Mouse (Mus musculus) neural tube, embryonic 12.5 days (tissue): ENCODE measurements at regions not wholly inside any gene's neighbourhood (a gene's known extent, or its start where the extent isn't known, plus 50 kb on each side); places are given as distances from the start of the nearest gene placed in this dataset.

Experiments
- ATAC-seq: fragments of 200-750 bp; cut with Nextera tagmentation; 2 replicates; pipeline ENCODE4 v1.8.0; 2017; ENCODE audit warnings: low read depth, mild to moderate bottlenecking, moderate TSS enrichment, moderate library complexity; ENCODE audit not compliant: low FRiP score
- H3K27ac ChIP-seq: fragments of 300-500 bp; sonication (generic); 2 replicates; pipeline ENCODE4 v1.5.1; 2016
- H3K27me3 ChIP-seq: fragments of 300-500 bp; sonication (generic); replicated peaks from 2 replicates; pipeline ENCODE4 v1.6.1; 2016; ENCODE audit warnings: mild to moderate bottlenecking
- H3K36me3 ChIP-seq: fragments of 300-500 bp; sonication (generic); 2 replicates; pipeline ENCODE4 v1.6.1; 2016; ENCODE audit warnings: mild to moderate bottlenecking
- H3K4me1 ChIP-seq: fragments of 300-500 bp; sonication (generic); 2 replicates; pipeline ENCODE4 v1.6.1; 2016
- H3K4me2 ChIP-seq: fragments of 300-500 bp; sonication (generic); replicated peaks from 2 replicates; pipeline ENCODE4 v1.6.1; 2016; ENCODE audit warnings: mild to moderate bottlenecking
- H3K4me3 ChIP-seq: fragments of 300-500 bp; sonication (generic); 2 replicates; pipeline ENCODE4 v1.5.1; 2016
- H3K9ac ChIP-seq: fragments of 300-500 bp; sonication (generic); 2 replicates; pipeline ENCODE4 v1.6.1; 2016; ENCODE audit warnings: mild to moderate bottlenecking
- H3K9me3 ChIP-seq: fragments of 300-500 bp; sonication (generic); 2 replicates; pipeline ENCODE4 v1.6.1; 2016; ENCODE audit warnings: mild to moderate bottlenecking
- WGBS: fragments of 180-500 bp; shearing (Covaris S2); methylation state at CpG from one replicate; pipeline ENCODE4 v1.1.7; 2016; 5-methylcytosine and 5-hydroxymethylcytosine counted together

DNA sequence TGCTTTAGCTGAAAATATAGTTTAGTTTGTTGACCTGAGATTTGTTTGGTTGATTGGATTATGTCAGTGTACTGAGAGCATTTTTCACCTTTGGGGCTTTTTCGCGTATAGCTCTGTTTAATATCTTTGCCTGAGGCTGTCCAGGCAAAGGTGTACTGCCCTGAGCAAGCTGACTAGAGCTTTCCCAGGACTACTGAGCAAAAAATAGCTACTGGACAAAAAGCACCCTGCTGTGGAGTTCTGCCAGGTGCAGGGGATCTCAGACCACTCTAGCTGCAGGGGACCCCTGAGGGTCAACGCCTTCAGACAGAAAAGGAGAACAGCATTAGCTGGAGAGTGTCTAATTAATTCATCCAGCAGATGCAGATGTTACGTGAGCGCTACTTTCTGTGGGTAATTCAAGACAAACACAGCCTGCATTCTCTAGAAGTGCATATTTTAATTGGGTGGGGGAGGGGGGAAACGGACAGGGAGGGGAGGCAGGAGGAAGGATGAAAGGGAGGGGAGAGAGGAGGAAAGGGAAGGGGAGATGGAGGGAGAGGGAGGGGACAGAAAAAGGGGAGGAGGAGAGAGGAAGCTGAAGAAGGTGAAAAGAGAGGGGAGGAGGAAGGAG, 61.7 kb downstream of the Thnsl1 start:
- Histone ChIP-seq H3K4me1 (peaks cover 13% of the 10 kb centered on the region), H3K27me3 (no peaks in the 10 kb centered on the region), H3K27ac (no peak overlapping the region), H3K9me3 (no peaks in the 10 kb centered on the region), H3K4me2 (peak overlapping the region; percentile 44), H3K36me3 (no peaks in the 10 kb centered on the region), H3K4me3 (no peak overlapping the region), H3K9ac (no peak overlapping the region)
- WGBS, result 21% methylated on average over 6 of the region's 6 CpGs
- peak; percentile 64 for ATAC-seq

DNA sequence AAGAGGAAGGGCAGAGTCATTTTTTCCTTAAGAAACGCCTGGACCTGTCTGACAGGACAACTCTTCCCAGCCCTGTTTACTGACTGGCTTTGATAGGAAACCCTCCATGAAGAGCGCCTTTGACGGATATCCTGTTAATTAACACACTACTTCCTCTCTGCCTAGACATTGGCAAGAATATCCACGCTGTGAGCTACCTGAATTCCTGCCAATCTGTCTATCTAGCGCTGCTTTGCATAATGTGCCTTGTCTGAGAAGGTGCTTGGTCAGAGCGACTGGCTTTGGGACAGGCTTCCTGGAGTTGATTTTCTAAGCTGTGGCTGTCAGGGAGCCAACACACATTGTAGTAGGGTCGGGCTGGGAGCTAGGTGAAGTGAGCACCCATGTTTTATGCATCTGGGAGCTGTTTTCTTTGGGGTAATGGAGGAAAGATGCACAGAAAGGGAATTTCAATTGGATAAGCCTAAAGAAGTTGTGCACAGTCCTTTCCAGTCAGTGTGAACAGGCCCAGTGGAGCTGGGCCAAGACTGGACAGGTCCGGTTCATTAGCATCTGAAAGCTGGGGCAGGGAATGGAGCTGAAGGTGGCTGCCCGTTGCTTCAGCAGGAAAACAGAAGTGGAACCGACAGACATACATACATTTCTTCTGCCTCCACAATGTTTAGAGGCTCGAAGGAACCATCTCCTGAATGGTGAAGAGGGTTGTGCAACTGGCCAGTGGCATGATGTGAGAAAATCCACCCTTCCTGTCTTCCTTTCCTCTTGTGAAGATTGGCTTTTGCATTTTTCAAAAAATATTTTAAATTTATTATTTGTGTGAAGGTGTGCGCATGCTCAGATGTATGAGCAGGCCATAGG, 64.7 kb downstream of the Thnsl1 start:
- no peaks in the 10 kb centered on the region for H3K27me3 ChIP-seq
- no peak for ATAC-seq
- no peaks in the 10 kb centered on the region for H3K36me3 ChIP-seq
- H3K4me2 ChIP-seq, result no peak overlapping the region
- 81% methylated on average over 12 of the region's 12 CpGs for WGBS
- H3K4me3 ChIP-seq, result no peak overlapping the region
- H3K27ac ChIP-seq, result no peak overlapping the region
- H3K4me1 ChIP-seq, result peaks cover 13% of the 10 kb centered on the region
- H3K9me3 ChIP-seq, result no peaks in the 10 kb centered on the region
- no peak overlapping the region for H3K9ac ChIP-seq

DNA sequence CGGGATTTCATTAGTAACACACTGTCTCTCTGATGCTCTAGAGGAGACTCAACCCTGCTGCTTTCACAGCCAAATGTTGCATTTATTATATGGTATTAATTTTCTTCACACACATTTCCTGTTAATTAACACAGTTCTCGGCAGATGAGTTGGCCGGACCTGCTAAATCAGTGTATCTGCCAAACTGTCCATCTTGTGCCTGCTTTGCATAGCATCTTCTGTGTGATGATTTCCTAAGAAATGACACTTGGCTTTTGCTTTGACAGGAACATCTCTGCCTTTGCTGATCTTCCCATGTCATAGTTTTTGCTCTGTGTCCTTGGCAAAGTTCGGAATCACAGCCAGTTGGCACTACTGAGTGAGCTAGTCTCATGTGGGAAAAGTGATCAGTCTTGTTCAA, 67.9 kb downstream of the Thnsl1 start:
- no peak overlapping the region for H3K9ac ChIP-seq
- no peak for ATAC-seq
- no peaks in the 10 kb centered on the region for H3K4me1 ChIP-seq
- H3K4me2 ChIP-seq, result no peak overlapping the region
- 92% methylated on average over 4 of the region's 4 CpGs for WGBS
- no peaks in the 10 kb centered on the region for H3K27me3 ChIP-seq
- no peaks in the 10 kb centered on the region for H3K9me3 ChIP-seq
- no peaks in the 10 kb centered on the region for H3K36me3 ChIP-seq
- no peak overlapping the region for H3K27ac ChIP-seq
- H3K4me3 ChIP-seq, result no peak overlapping the region

DNA sequence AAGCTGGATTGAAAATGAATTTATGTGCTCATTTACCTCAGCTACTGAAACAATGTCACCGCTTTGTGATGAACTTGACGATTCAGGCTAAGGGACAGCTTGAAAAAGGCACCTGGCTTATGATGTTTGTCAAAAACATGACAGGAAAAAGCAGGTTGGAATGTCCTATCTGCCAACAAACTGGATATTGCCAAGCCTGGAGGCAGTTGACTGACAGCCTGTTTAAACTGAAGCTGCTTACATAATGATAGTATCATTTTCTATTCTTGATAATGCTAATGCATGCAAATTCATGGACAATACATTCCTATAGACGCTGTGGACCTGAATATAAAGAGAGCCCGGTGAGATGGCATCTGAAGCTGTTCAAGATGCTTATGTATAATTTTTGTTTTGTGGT, 69.8 kb downstream of the Thnsl1 start:
- H3K4me1 ChIP-seq, result no peaks in the 10 kb centered on the region
- no peak overlapping the region for H3K4me2 ChIP-seq
- no peaks in the 10 kb centered on the region for H3K27me3 ChIP-seq
- WGBS, result 83% methylated on average over 4 of the region's 4 CpGs
- no peak overlapping the region for H3K4me3 ChIP-seq
- no peak for ATAC-seq
- H3K36me3 ChIP-seq, result no peaks in the 10 kb centered on the region
- H3K9me3 ChIP-seq, result no peaks in the 10 kb centered on the region
- no peak overlapping the region for H3K9ac ChIP-seq
- H3K27ac ChIP-seq, result no peak overlapping the region

- no peaks in the 10 kb centered on the region for H3K27me3 ChIP-seq
- no peak overlapping the region for H3K9ac ChIP-seq
- no peaks in the 10 kb centered on the region for H3K9me3 ChIP-seq
- WGBS, result 36% methylated on average over 9 of the region's 9 CpGs
- H3K4me1 ChIP-seq, result no peaks in the 10 kb centered on the region
- no peak overlapping the region for H3K4me2 ChIP-seq
- H3K36me3 ChIP-seq, result no peaks in the 10 kb centered on the region
- ATAC-seq, result peak; percentile 90
- H3K27ac ChIP-seq, result no peak overlapping the region
- no peak overlapping the region for H3K4me3 ChIP-seq
Observed at GRCm38 (mm10) chr2:21280794-21281420, 75.4 kb downstream of the Thnsl1 start.

DNA sequence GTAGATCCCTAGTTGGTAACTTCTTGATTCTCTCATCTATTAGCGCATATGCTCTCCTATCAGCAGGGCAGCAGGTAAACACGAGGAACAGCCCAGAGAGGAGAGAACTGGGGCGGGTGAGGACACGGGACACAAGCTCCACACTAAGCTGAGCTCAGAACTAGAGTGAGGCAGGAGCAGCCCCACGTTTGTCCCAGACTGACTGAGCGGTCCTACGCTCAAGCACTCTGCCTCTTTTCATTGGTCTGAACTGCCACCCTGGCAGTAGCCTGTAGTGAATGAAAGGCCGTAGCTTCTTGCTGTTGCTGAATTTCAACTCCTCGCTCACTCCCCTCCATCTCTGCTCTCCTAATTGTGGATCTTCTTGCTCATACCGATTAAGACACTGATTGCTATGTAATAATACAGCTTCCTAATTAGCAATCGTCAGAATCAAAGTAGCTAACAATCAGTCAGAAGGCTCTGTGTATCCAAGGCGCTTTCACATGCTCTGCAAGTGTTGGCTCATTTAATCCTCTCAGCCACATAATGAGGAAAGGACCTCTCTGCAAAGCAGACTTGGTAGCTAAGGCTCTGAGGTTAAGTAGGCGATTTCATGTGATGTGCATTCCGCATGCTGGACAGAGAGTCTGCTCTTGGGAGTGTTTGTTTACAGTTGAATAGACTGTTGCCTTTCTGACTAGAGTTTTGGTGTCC, 77.1 kb downstream of the Thnsl1 start:
- H3K36me3 ChIP-seq, result no peaks in the 10 kb centered on the region
- H3K4me1 ChIP-seq, result no peaks in the 10 kb centered on the region
- no peak overlapping the region for H3K9ac ChIP-seq
- H3K9me3 ChIP-seq, result no peaks in the 10 kb centered on the region
- no peak overlapping the region for H3K4me2 ChIP-seq
- H3K27me3 ChIP-seq, result no peaks in the 10 kb centered on the region
- H3K4me3 ChIP-seq, result no peak overlapping the region
- no peak for ATAC-seq
- WGBS, result 75% methylated on average over 14 of the region's 14 CpGs
- no peak overlapping the region for H3K27ac ChIP-seq

GRCm38 (mm10) chr2:21284881-21285280, 79.4 kb downstream of the Thnsl1 start:
- Histone ChIP-seq H3K4me1 (no peaks in the 10 kb centered on the region), H3K4me2 (no peak overlapping the region), H3K36me3 (no peaks in the 10 kb centered on the region), H3K27ac (no peak overlapping the region), H3K9ac (no peak overlapping the region), H3K27me3 (no peaks in the 10 kb centered on the region), H3K9me3 (no peaks in the 10 kb centered on the region), H3K4me3 (no peak overlapping the region)
- no peak for ATAC-seq
- 97% methylated on average over 3 of the region's 3 CpGs for WGBS

GRCm38 (mm10) chr2:21287786-21288185, 79.6 kb upstream of the Gpr158 start:
- Histone ChIP-seq H3K27ac (no peak overlapping the region), H3K4me2 (no peak overlapping the region), H3K4me3 (no peak overlapping the region), H3K4me1 (no peaks in the 10 kb centered on the region), H3K9ac (no peak overlapping the region), H3K36me3 (no peaks in the 10 kb centered on the region), H3K27me3 (no peaks in the 10 kb centered on the region), H3K9me3 (no peaks in the 10 kb centered on the region)
- 86% methylated on average over 13 of the region's 13 CpGs for WGBS
- no peak for ATAC-seq

DNA sequence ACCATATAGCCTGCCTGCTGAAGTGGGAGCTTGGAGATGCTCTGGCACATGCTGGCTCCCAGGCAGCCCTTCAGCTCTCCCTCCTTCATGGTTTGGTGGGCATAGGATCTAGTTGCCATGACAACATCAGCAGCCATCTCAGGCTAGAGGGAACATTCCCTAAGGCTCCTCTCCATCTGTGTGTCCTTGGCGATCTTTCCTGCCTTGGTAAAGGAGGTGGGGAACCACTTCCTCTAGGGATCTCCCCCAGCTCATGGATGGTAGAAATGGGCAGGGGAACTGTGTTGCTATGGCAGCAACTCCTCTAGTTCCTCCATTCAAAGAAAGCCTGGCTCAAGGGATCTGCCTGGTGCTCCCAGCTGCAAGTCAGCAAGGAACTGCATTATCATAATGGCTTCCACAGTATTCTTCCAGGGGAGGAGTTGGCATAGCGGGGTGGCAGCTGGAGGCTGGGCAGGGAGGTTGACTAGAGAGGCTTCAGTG, 74.6 kb upstream of the Gpr158 start:
- no peaks in the 10 kb centered on the region for H3K36me3 ChIP-seq
- no peak overlapping the region for H3K4me2 ChIP-seq
- peak; percentile 80 for ATAC-seq
- no peak overlapping the region for H3K27ac ChIP-seq
- H3K4me1 ChIP-seq, result no peaks in the 10 kb centered on the region
- H3K27me3 ChIP-seq, result no peaks in the 10 kb centered on the region
- H3K9me3 ChIP-seq, result no peaks in the 10 kb centered on the region
- no peak overlapping the region for H3K9ac ChIP-seq
- 50% methylated on average over 2 of the region's 2 CpGs for WGBS
- H3K4me3 ChIP-seq, result no peak overlapping the region

- no peaks in the 10 kb centered on the region for H3K9me3 ChIP-seq
- WGBS, result 78% methylated on average over 2 of the region's 2 CpGs
- H3K4me2 ChIP-seq, result no peak overlapping the region
- ATAC-seq, result no peak
- no peaks in the 10 kb centered on the region for H3K27me3 ChIP-seq
- no peaks in the 10 kb centered on the region for H3K36me3 ChIP-seq
- no peaks in the 10 kb centered on the region for H3K4me1 ChIP-seq
- no peak overlapping the region for H3K4me3 ChIP-seq
- H3K27ac ChIP-seq, result no peak overlapping the region
- no peak overlapping the region for H3K9ac ChIP-seq
Observed at GRCm38 (mm10) chr2:21294002-21294401, 73.3 kb upstream of the Gpr158 start.

- no peak overlapping the region for H3K4me3 ChIP-seq
- no peaks in the 10 kb centered on the region for H3K27me3 ChIP-seq
- no peak overlapping the region for H3K9ac ChIP-seq
- H3K27ac ChIP-seq, result no peak overlapping the region
- H3K36me3 ChIP-seq, result no peaks in the 10 kb centered on the region
- no peaks in the 10 kb centered on the region for H3K4me1 ChIP-seq
- no peak for ATAC-seq
- 93% methylated on average over 5 of the region's 5 CpGs for WGBS
- no peak overlapping the region for H3K4me2 ChIP-seq
- no peaks in the 10 kb centered on the region for H3K9me3 ChIP-seq
Observed at GRCm38 (mm10) chr2:21299681-21300080, 67.7 kb upstream of the Gpr158 start.
